Mouse (Mus musculus) embryonic facial prominence, embryonic 11.5 days (tissue): ENCODE data around the gene Ier5. TPM values are rescaled to one million over a fixed set of nuclear protein-coding genes. Genes with fewer than 3 reads are reported as not detected.

Experiments used
- ATAC-seq: fragments of 200-750 bp; cut with Nextera tagmentation; replicated peaks from 2 replicates; pipeline ENCODE4 v1.8.0; 2017; ENCODE audit warnings: low read depth; ENCODE audit not compliant: insufficient number of reproducible peaks, low FRiP score, low TSS enrichment
- DNase-seq: peaks from one replicate; pipeline ENCODE4 v3.0.0-alpha.2; 2015; ENCODE audit warnings: low spot score
- H3K27ac ChIP-seq: fragments of 300-500 bp; sonication (generic); replicated peaks from 2 replicates; pipeline ENCODE4 v1.5.1; 2014; ENCODE audit warnings: mild to moderate bottlenecking, low read depth, low read length, control low read depth
- H3K27me3 ChIP-seq: fragments of 300-500 bp; sonication (generic); 2 replicates; pipeline ENCODE4 v1.6.1; 2014; ENCODE audit warnings: mild to moderate bottlenecking, low read length, moderate library complexity, mixed read lengths; ENCODE audit not compliant: control insufficient read depth, insufficient read depth
- H3K36me3 ChIP-seq: fragments of 300-500 bp; sonication (generic); replicated peaks from 2 replicates; pipeline ENCODE4 v1.6.1; 2014; ENCODE audit warnings: low read depth, mild to moderate bottlenecking, low read length, moderate library complexity, mixed read lengths; ENCODE audit not compliant: control insufficient read depth, insufficient read depth
- H3K4me1 ChIP-seq: fragments of 300-500 bp; sonication (generic); 2 replicates; pipeline ENCODE4 v1.6.1; 2014; ENCODE audit warnings: low read length, mixed read lengths; ENCODE audit not compliant: control insufficient read depth, insufficient read depth
- H3K4me2 ChIP-seq: fragments of 300-500 bp; sonication (generic); 2 replicates; pipeline ENCODE4 v1.6.1; 2014; ENCODE audit warnings: low read depth, mild to moderate bottlenecking, control low read depth, low read length, moderate library complexity
- H3K4me3 ChIP-seq: fragments of 300-500 bp; sonication (generic); 2 replicates; pipeline ENCODE4 v1.5.1; 2014; ENCODE audit warnings: low read depth, low read length, control low read depth
- H3K9ac ChIP-seq: fragments of 300-500 bp; sonication (generic); replicated peaks from 2 replicates; pipeline ENCODE4 v1.6.1; 2014; ENCODE audit warnings: mild to moderate bottlenecking, control low read depth, low read length
- H3K9me3 ChIP-seq: fragments of 300-500 bp; sonication (generic); replicated peaks from 2 replicates; pipeline ENCODE4 v1.6.1; 2016; ENCODE audit warnings: mild to moderate bottlenecking, low read length, inconsistent platforms, mixed read lengths; ENCODE audit not compliant: control insufficient read depth
- WGBS: fragments of 180-500 bp; shearing (Covaris S2); extraction: QIAGEN DNeasy Blood & Tissue Kit; methylation state at CpG from one replicate; pipeline ENCODE4 v1.1.7; 2014; 5-methylcytosine and 5-hydroxymethylcytosine counted together
- polyA plus RNA-seq: library from polyadenylated mRNA; unstranded; fragments of >200 nt; fragmentation: Nextera tagmentation; extraction: Ambion mirVana; gene quantifications from 2 replicates; pipeline ENCODE4 v1.2.1, GENCODE M21; 2014

The Ier5 gene
- 16.4 and 19.0 TPM in 2 replicates for polyA plus RNA-seq

GRCm38 (mm10) chr1:155099280-155099848 lies at the start of gene Ier5:
TSS of gene Ier5 (minus strand) at chr1:155099636.
- Histone ChIP-seq H3K9ac (peak within 1 kb of the TSS; percentile 96), H3K4me2 (peak within 1 kb of the TSS; percentile 85), H3K27me3 (no peaks in the 10 kb centered on the region), H3K36me3 (no peaks in the 10 kb centered on the region; the same call in 1 of the 2 replicates), H3K27ac (peak within 1 kb of the TSS; percentile 67), H3K4me3 (peak within 1 kb of the TSS; percentile 99), H3K4me1 (no peaks in the 10 kb centered on the region), H3K9me3 (no peaks in the 10 kb centered on the region)
- DNase-seq, result peak; percentile 99
- peak; percentile 95 for ATAC-seq
- WGBS, result under 1% methylated on average over 40 of the region's 40 CpGs

- no peak for DNase-seq
- H3K36me3 ChIP-seq, result no peaks in the 10 kb centered on the region
- H3K9me3 ChIP-seq, result no peaks in the 10 kb centered on the region
- H3K4me3 ChIP-seq, result no peak overlapping the region
- ATAC-seq, result no peak
- H3K27me3 ChIP-seq, result no peaks in the 10 kb centered on the region
- H3K4me2 ChIP-seq, result no peak overlapping the region
- H3K9ac ChIP-seq, result no peak overlapping the region
- WGBS, result 81% methylated on average over 2 of the region's 2 CpGs
- H3K27ac ChIP-seq, result no peak overlapping the region
- H3K4me1 ChIP-seq, result no peaks in the 10 kb centered on the region
These were observed 47.8 kb upstream of the Ier5 start for GRCm38 (mm10) chr1:155147228-155147627.

GRCm38 (mm10) chr1:155146572-155146980 lies 47.1 kb upstream of the Ier5 start, which contains the start of gene Mr1:
TSS of gene Mr1 (minus strand) at chr1:155146814.
- peak; percentile 82 for DNase-seq
- WGBS, result 50% methylated on average over 8 of the region's 8 CpGs
- no peak within 1 kb of the TSS for H3K9ac ChIP-seq

DNA sequence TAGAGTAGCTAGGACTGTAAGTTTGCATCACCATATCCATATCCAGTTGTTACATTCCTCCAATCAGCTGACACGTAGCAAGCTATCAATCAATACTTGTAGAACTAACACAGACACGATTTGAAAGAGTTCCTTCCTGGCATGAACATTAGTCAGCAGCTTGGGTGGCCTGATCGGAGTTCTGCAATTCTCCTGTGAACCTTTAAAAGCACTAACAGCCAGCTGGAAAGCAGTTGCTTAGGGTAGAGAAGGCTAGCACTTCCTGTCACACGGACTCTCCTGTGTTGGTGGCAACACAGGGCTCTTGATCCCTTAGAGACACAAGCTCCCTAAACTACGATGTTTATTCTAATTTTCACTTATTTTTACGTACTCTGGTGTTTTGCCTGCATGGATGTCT lies 46.2 kb upstream of the Ier5 start:
- DNase-seq, result no peak
- 62% methylated on average over 6 of the region's 6 CpGs for WGBS
- ATAC-seq, result no peak
- no peak overlapping the region for H3K9ac ChIP-seq
- H3K27me3 ChIP-seq, result no peaks in the 10 kb centered on the region
- H3K4me3 ChIP-seq, result no peak overlapping the region
- no peaks in the 10 kb centered on the region for H3K4me1 ChIP-seq
- no peaks in the 10 kb centered on the region for H3K36me3 ChIP-seq
- no peak overlapping the region for H3K4me2 ChIP-seq
- H3K9me3 ChIP-seq, result no peaks in the 10 kb centered on the region
- H3K27ac ChIP-seq, result no peak overlapping the region

More at GRCm38 (mm10) chr1:155146572-155146980, 47.1 kb upstream of the Ier5 start, which contains the start of gene Mr1:
- ATAC-seq, result peak; percentile 79; the same call in 1 of the 2 replicates
- H3K36me3 ChIP-seq, result no peaks in the 10 kb centered on the region
- no peaks in the 10 kb centered on the region for H3K4me1 ChIP-seq
- H3K27me3 ChIP-seq, result no peaks in the 10 kb centered on the region
- H3K27ac ChIP-seq, result no peak within 1 kb of the TSS
- no peak within 1 kb of the TSS for H3K4me2 ChIP-seq
- H3K4me3 ChIP-seq, result 0 out of 2 replicates have a peak within 1 kb of the TSS, but pooled peaks have one; percentile 5
- no peaks in the 10 kb centered on the region for H3K9me3 ChIP-seq

DNA sequence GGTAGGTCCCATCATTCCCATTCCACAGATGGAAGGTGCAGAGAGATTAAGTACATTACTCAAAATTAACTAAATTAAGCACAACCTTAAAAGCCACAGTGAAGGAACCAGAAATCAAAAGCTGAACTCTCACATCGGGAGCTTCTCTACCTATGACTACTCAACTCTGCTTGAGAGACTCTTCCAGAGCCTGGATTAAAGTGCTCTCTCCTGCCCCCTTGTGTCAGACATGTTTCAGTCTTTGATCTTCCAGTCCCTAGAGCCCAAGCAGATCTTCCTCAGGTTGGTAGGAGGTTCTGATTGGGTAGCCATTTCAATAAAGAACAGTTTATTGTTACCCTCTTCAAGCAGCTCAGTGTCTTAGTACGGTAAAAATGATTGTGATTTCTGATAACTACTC lies 40.6 kb upstream of the Ier5 start:
- no peak for ATAC-seq
- H3K9ac ChIP-seq, result no peak overlapping the region
- 74% methylated on average over 2 of the region's 2 CpGs for WGBS

DNA sequence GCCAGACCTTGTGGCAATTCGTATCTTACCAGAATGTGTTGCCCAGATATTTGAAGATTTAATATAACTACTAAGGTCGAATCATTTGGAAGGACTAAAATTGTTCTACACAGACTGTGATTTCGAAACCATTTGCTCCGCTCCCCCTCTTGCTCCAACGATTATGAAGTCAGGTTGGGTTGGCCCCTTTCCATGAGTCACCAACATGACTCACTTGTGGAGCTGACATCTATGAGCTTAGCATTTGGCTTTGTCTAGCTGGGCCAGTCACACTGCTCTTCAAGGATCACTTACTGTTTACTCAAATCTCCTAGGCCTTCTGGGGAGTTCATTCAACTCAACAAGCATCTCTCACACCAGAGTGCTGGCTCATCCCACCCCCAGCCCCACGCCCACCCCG lies 39.4 kb upstream of the Ier5 start:
- Histone ChIP-seq H3K4me1 (no peaks in the 10 kb centered on the region), H3K9me3 (no peaks in the 10 kb centered on the region), H3K4me2 (no peak overlapping the region), H3K27me3 (no peaks in the 10 kb centered on the region), H3K36me3 (no peaks in the 10 kb centered on the region), H3K4me3 (no peak overlapping the region), H3K27ac (no peak overlapping the region), H3K9ac (no peak overlapping the region)
- no peak for ATAC-seq
- no peak for DNase-seq
- WGBS, result 91% methylated on average over 7 of the region's 7 CpGs

More for the DNA sequence above, 40.6 kb upstream of the Ier5 start:
- Histone ChIP-seq H3K27ac (no peak overlapping the region), H3K4me1 (no peaks in the 10 kb centered on the region), H3K4me2 (no peak overlapping the region), H3K9me3 (no peaks in the 10 kb centered on the region), H3K4me3 (no peak overlapping the region), H3K27me3 (no peaks in the 10 kb centered on the region), H3K36me3 (no peaks in the 10 kb centered on the region)
- DNase-seq, result peak; percentile 49

GRCm38 (mm10) chr1:155134866-155135265 lies 35.4 kb upstream of the Ier5 start:
- H3K9me3 ChIP-seq, result no peaks in the 10 kb centered on the region
- H3K9ac ChIP-seq, result no peak overlapping the region
- no peaks in the 10 kb centered on the region for H3K36me3 ChIP-seq
- no peak overlapping the region for H3K4me3 ChIP-seq
- H3K27me3 ChIP-seq, result no peaks in the 10 kb centered on the region
- H3K4me2 ChIP-seq, result no peak overlapping the region
- DNase-seq (peak; percentile 64), ATAC-seq (no peak; the same call in 1 of the 2 replicates)
- H3K27ac ChIP-seq, result no peak overlapping the region
- 33% methylated on average over 8 of the region's 8 CpGs for WGBS
- no peaks in the 10 kb centered on the region for H3K4me1 ChIP-seq

- 77% methylated on average over 5 of the region's 5 CpGs for WGBS
- Histone ChIP-seq H3K9me3 (no peaks in the 10 kb centered on the region), H3K27me3 (no peaks in the 10 kb centered on the region), H3K36me3 (no peaks in the 10 kb centered on the region), H3K4me1 (no peaks in the 10 kb centered on the region), H3K27ac (no peak overlapping the region), H3K4me3 (no peak overlapping the region), H3K9ac (no peak overlapping the region), H3K4me2 (no peak overlapping the region)
- no peak for DNase-seq
- no peak for ATAC-seq
These were observed 28.0 kb upstream of the Ier5 start for GRCm38 (mm10) chr1:155127429-155127934.
